In the genomic region with DNA sequence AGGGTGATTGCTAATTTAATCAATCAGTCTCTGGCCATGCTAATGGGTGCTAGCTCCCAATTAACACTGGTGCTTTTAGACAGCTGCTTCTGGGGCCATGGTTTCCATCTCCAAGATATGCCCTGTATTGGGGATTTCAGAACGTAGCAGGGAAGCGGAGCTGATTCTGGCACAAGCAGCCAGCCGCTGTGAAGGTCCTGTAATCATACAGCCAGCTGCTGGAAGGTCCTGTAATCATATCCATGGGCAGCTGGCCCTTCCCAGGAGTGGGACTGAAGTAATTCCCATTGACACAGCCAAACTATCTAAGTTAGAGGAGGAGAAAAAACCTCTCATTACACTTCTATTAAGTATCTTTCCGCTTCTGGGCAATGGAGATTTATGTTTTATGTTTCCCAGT, we compare ENCODE assay signal across 18 mouse cellular contexts.
"Had no signal": no experiment of that assay in that cellular context is flagged by ENCODE, and none has a peak within 500 bp of the region (broad histone marks: within the 10 kb centered on the region; RNA-seq: fewer than 3 reads in every experiment).

No protein-coding gene starts in this region.

- H3K4me3 ChIP-seq: limb, embryonic 13.5 days; midbrain, embryonic 12.5 days; midbrain, embryonic 15.5 days; neural tube, embryonic 12.5 days; neural tube, embryonic 15.5 days had no signal

- H3K27ac ChIP-seq: limb, embryonic 13.5 days; liver, embryonic 14.5 days; macrophage; midbrain, embryonic 12.5 days; midbrain, embryonic 15.5 days; neural tube, embryonic 12.5 days; neural tube, embryonic 15.5 days had no signal

- H3K4me2 ChIP-seq: limb, embryonic 13.5 days; liver, embryonic 11.5 days; midbrain, embryonic 12.5 days; midbrain, embryonic 15.5 days; neural tube, embryonic 12.5 days; neural tube, embryonic 15.5 days had no signal

- DNase-seq: kidney, adult 9 months; kidney, postnatal 14 days; left cerebral cortex, postnatal 4 days; lung, adult 2 months; right cerebral cortex, adult 18-20 months; right cerebral cortex, postnatal 14 days; right cerebral cortex, postnatal 4 days; thymus, adult 18-20 months; thymus, postnatal 36 days had no signal

- H3K36me3 ChIP-seq: limb, embryonic 13.5 days; midbrain, embryonic 12.5 days; midbrain, embryonic 15.5 days; neural tube, embryonic 12.5 days; neural tube, embryonic 15.5 days had no signal

- H3K9ac ChIP-seq: limb, embryonic 13.5 days; liver, embryonic 14.5 days; midbrain, embryonic 12.5 days; midbrain, embryonic 15.5 days; neural tube, embryonic 12.5 days; neural tube, embryonic 15.5 days had no signal

- H3K9me3 ChIP-seq: limb, embryonic 13.5 days; midbrain, embryonic 12.5 days; midbrain, embryonic 15.5 days; neural tube, embryonic 12.5 days; neural tube, embryonic 15.5 days had no signal

- H3K27me3 ChIP-seq: limb, embryonic 13.5 days; midbrain, embryonic 12.5 days; midbrain, embryonic 15.5 days; neural tube, embryonic 12.5 days; neural tube, embryonic 15.5 days had no signal

- ATAC-seq: lung, postnatal 0 days; midbrain, embryonic 15.5 days had no signal

- H3K4me1 ChIP-seq: limb, embryonic 13.5 days; midbrain, embryonic 12.5 days; midbrain, embryonic 15.5 days; neural tube, embryonic 12.5 days; neural tube, embryonic 15.5 days had no signal
